Mouse (Mus musculus) ES-Bruce4 (cell line): ENCODE measurements around the gene Olfr453.

ENCODE experiments used
- CTCF ChIP-seq: IDR thresholded peaks from one replicate; pipeline ENCODE4 v1.8.1; 2011; ENCODE audit warnings: low read depth, low read length
- EP300 ChIP-seq: IDR thresholded peaks from 2 replicates; pipeline ENCODE4 v1.6.1; 2011; ENCODE audit warnings: low read depth, low read length; ENCODE audit not compliant: insufficient read depth
- POLR2A ChIP-seq: IDR thresholded peaks from one replicate; pipeline ENCODE4 v1.8.1; 2011; ENCODE audit warnings: low read length; ENCODE audit not compliant: insufficient read depth

GRCm38 (mm10) chr6:42777066-42777465 lies 37.9 kb downstream of the Olfr453 start:
- TF ChIP-seq POLR2A (no peak), CTCF (no peak), EP300 (no peak)
